Mouse (Mus musculus) gastrocnemius, postnatal 10 days (tissue): Measurements from ENCODE around the gene Gm3095. TPM values are rescaled to one million over a fixed set of nuclear protein-coding genes. Genes with fewer than 3 reads are reported as not detected.
"Not testable (repeated sequence)": the region's sequence is repeated elsewhere in the genome, so short reads cannot be mapped to it uniquely, and the experiment has no call there.

Experiments
- DNase-seq: peaks from one replicate; pipeline ENCODE4 v3.0.0; 2021; ENCODE audit warnings: mixed read lengths
- long read RNA-seq, 2 experiments: library from polyadenylated mRNA; stranded (forward); transcript quantifications; one replicate each; pipeline ENCODE4 v2.0.0; 2021
- total RNA-seq, 2 experiments: library from RNA; stranded (reverse); gene quantifications; 2 replicates each; pipeline ENCODE4 v1.2.3; 2021

Gm3095 gene
- total RNA-seq = under 1 TPM in 1 of 2 experiments, not detected in 1; 0.31 TPM
- long read RNA-seq, experiment 1, partial matches to known transcripts = 0 of 1 reads
- long read RNA-seq, experiment 1, other reads (novel, unspliced or antisense) = 1 of 1 reads
- long read RNA-seq, experiment 2 = 0 reads

- not testable (repeated sequence) for DNase-seq
Observed at GRCm38 (mm10) chr14:3963247-3963646, at the start of gene Gm3095. TSS of gene Gm3095 (plus strand) at chr14:3963547.

- not testable (repeated sequence) for DNase-seq
Observed at GRCm38 (mm10) chr14:3931456-3931855, 31.9 kb upstream of the Gm3095 start, which contains the start of gene Gm3029. TSS of gene Gm3029 (plus strand) at chr14:3931756.

DNA sequence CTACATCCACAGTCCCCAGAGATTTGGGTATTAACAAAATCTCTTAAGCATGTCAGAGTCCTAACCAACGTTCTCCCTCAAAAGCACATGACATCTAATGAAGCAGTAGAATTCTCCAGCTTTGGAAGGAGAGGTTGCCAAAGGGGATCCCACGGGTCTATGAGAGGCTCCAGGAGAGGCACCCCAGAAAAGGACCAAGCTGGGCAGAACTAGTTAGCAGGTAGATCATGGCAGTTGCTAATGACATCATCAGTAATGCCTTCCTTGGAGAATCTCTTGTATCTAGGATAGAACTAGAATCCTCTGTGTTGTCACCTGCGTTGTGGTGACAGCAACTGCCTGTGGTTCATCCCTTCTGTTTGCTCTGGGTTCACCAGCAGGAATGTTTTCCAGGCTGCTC lies 34.7 kb downstream of the Gm3095 start, which contains the start of gene Gm3099:
TSS of gene Gm3099 (plus strand) at position 301 of the 400 bp plus-strand sequence.
- DNase-seq = not testable (repeated sequence)

Other genes starting within 250 kb of the Gm3095 start
- 1 to 10 TPM in 1 of 2 experiments, not detected in 1; 1.1 TPM for gene Gm3002, start 153.5 kb upstream of the Gm3095 start, total RNA-seq
- gene Gm3033, start 117.3 kb upstream of the Gm3095 start, total RNA-seq = under 1 TPM in 1 of 2 experiments, not detected in 1; 0.70 TPM
- not detected for gene Gm2916, start 79.4 kb upstream of the Gm3095 start, total RNA-seq
- not detected for gene Gm3029, start 31.8 kb upstream of the Gm3095 start, total RNA-seq
- gene Gm3099, start 34.8 kb downstream of the Gm3095 start, total RNA-seq = not detected
- gene Gm5796, start 60.4 kb downstream of the Gm3095 start, total RNA-seq = 1 to 10 TPM; 2.0 TPM
- under 1 TPM; 0.31 to 0.50 TPM for gene Gm3115, start 120.6 kb downstream of the Gm3095 start, total RNA-seq
- gene Gm8108, start 147.0 kb downstream of the Gm3095 start, total RNA-seq = 1 to 10 TPM in 1 of 2 experiments, under 1 TPM in 1; 0.40 to 2.0 TPM
- not detected for gene Gm3127, start 201.5 kb downstream of the Gm3095 start, total RNA-seq
- not detected for gene Gm2974, start 219.0 kb downstream of the Gm3095 start, total RNA-seq